Mouse (Mus musculus): Measurements from ENCODE around the gene Lrrk2.
"Not testable (repeated sequence)": the region's sequence is repeated elsewhere in the genome, so short reads cannot be mapped to it uniquely, and the experiment has no call there.

The Lrrk2 gene

DNA sequence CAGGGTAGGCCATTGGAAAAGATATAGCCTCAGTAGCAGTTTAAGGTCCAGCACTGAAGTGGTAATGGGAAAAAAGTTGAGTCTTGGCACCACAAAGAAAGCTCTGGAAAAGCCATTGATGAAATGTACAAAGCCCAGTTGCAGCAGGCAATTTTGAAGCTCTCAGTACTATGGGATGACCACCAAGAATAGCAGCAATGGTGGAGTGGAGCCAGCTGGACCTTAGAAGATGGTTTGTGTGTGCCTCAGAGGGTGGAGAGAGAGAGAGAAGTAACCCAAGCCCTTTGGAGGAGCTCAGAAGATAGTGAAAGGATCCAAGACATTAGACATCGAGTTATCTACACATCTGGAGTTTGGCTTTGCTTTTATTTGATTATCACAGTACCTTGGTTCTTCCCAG is 20.1 kb downstream of the Lrrk2 start:
- no peak for DNase-seq

DNA sequence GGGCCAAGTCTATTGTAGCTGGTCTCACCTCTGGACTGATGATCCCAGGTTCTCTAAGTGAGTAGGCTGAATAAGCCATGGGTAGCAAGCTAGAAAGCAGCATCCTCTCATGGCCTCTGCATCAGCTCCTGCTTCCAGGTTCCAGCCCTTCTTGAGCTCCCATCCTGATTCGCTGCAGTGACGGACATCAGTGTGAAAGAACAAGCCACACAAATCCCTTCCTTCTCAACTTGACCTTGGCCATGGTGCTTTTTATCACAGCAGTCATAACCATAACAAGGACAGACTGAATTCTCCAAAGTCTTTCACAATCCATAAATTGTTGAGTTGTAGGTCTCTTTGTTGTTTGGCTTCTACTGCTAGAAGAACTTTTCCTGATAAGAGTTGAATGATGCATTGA is 20.9 kb downstream of the Lrrk2 start:
- DNase-seq, result no peak

DNA sequence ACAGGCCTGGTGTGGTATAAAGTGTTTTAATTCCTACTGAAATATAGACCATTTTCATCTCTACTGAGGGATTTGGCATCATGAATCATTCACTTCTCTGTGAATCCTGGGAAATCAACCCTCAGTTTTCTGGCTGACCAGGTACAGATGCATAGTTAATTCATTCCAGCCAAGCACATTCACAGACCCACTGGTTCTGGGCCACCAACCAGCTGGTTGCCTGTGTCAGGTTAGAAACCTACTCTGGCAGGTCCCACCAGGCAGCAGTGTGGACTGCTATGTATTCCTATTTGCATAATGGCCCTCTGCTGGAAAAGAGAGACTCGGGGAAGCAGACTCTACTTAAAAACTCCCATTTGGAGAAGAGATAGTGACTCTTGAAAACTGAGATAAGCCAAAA is 27.9 kb downstream of the Lrrk2 start:
- no peak for DNase-seq

DNA sequence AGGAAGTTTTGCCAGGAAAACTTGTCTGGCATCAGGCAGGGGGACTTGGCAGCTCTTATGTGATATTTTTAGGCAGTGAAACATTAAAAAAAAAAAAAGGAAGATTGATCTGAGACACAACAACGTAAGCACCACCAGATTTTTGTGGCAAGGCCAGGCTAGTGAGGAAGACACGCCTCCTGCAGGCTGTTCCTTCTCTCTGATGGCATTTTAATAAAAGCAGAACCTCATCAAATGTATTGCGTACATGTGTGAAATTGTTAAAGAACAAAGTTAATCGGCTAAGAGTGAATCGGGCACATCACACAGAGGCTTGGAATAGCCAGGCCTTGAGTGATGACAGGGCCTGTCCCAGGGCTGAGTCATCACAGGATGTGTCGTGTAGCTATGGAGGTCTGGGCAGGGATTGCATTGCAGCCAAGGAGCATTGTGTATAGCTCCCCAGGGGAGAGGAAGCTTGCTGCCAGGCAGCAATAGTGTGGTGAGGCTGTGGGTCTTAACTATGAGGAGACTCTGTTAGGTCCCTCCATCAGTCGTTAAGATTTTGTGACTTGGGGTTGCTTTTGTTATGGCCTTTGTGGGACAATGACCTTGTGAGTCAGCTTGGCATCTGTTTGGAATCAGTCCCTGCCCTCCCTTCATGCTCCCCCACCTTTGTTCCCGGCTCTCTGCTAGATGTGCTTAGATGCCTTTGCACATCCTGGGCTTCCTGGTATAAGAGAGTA is 30.2 kb downstream of the Lrrk2 start:
- peak; percentile 45 for DNase-seq

DNA sequence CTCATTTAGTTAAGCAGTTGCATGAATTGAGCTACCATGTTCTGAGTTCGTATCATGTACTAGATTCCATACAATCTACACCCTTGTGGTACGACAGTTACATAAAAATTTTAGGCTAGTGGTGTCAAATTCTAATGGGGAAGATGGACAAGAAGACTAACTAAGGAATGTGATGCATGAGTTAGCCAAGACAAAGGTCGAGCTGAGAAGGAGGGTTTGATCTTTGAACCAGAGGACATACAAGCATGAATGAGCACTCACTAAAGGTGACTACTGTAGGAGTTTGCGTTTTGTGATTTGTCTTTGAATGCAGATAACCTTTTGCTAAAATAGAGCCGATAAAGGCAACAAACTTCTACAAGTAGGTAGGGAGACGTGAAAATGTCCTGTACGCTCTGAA is 31.1 kb downstream of the Lrrk2 start:
- DNase-seq, result no peak

DNA sequence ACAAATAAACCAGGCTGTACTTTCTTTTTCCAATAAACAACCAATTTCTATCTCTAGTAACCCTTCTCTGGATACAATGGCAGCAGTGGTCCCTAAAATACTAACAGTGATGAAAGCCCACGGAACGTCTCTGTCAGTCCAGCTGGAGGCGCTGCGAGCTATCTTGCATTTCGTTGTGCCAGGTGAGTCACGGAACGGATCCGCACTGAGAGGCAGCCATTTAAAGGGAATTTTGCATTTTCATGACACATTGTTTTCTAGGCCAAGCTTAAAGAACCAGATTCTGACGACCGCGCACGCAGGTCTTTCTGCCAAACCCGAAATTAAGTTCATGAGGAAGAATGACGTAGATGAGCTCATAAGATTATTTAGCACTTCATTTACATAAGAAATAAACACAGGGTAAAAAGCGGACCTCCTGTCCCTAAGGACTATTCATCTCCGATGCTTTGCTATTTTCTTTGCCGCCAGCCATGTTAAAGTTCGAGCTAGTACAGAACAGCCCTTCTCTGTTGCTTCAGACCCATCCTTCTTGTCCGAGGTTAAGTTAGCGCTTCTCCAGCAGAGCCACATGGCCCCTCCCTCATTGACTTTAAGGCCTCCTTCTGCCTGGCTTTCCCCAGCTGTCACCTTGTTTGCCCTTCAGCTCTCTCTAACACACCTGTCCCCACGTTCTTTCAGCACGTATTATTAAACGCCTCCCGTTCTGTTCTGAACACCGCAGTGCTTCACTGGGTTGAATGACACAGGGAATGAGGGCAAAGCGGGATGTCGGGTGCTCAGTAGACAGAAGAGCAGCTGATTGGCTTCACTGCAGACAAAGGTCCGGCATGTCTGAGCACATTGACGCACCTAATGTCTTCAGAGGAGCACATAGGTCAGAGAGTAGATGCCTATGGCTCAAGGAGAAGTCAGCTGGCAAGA is 36.5 kb downstream of the Lrrk2 start:
- no peak for DNase-seq

DNA sequence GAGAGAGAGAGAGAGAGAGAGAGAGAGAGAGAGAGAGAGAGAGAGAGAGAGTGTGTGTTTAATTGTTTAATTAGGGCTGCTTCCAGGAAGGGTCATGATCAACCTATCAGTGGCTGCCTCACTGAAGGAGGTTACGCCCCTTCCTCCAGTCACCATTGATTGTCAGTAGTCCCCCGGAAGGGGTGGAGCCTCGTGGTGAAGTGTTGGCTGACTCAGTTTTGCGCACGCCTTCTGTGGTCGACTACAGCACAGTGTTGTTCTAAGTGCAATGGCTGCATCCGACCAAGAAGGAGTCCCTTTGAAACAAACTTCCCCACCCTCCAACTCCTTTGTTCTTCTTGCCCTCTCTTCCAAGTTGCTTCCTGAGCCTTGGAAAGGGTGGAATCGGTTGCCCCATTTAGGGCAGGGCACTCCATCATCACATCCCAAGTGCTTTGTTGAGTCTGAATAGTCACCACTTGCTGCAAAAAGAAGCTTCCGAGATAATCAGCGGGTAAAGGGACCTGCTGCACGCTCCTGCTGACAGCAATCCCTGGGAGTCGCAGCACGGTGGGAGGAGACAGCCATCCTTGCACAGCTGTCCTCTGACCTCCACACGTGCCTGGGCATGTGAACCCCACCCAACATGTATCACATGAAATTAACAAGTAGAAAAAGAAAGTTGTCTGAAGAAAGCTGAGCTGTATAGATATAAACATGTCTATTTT is 62.4 kb downstream of the Lrrk2 start:
- no peak for DNase-seq

DNA sequence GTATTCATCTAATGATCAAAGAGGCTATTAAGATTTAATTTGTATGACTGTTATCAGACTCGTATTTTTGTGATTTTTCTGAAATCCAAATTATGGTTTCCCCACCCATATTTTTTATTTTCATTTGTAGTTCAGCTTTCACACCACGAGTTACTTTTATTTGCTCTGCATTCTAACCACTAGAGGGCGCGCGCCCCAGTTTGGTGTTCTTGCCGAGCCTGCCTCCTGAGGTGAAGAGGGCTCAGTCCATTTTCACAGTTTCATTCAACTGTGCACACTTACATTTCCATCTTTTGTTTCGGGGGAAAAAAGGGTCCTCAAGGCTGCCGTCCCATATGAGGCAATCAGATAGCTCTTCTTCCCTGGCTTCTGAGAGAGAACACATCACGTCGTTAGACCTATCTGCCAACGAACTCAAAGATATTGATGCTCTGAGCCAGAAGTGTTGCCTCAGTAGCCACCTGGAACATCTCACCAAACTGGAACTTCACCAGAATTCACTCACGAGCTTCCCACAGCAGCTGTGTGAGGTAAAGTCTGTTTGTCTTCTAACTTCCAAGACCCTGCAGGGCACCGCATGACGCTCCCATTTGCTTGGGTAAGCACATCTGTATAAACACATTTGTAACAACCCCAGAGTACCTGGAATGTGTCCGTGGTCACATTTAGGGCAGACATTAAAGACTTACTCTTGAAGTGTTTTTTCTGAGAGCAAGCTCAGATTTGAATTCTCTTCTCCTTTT is 64.0 kb downstream of the Lrrk2 start:
- peak; percentile 25 for DNase-seq

DNA sequence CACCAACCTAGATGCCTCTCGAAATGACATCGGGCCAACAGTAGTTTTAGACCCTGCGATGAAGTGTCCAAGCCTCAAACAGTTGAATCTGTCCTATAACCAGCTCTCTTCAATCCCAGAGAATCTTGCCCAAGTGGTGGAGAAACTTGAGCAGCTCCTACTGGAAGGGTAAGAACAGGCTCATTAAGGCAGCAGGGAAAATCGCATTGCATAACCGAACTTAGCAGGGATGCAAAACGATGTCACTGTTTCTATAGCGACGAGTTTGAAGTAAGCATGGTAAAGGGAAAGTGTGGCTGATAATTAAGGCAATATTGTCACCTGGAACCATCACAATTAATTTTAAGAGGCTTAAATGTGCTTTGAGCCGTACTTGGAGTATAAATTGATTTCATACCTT is 65.8 kb downstream of the Lrrk2 start:
- no peak for DNase-seq

DNA sequence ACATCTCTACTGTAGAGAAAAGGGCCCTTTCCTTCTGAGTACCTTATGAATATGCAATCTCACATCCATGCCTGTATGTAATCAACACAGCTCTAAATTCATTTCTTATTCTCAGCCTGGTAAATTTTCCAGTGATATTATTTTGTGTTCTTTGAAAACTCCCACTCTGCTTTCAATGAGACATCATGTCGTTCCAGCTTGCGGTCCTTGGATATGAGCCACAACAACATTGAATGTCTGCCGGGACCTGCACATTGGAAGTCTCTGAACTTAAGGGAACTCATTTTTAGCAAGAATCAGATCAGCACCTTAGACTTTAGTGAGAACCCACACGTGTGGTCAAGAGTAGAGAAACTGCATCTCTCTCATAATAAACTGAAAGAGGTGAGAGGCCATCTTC is 72.5 kb downstream of the Lrrk2 start:
- DNase-seq, result no peak

DNA sequence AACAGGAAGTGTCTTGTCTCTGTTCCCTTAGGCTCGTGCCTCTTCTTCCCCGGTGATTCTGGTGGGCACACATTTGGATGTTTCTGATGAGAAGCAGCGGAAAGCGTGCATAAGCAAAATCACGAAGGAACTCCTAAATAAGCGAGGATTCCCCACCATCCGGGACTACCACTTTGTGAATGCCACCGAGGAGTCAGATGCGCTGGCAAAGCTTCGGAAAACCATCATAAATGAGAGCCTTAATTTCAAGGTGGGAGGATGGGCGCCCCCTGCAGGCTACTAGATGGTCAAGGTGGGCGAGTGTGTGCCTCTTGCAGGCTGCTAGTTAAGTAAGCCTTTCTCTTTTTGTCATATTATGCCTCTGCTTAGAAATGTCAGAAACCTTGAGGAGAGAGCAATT is 79.1 kb downstream of the Lrrk2 start:
- DNase-seq, result peak; percentile 28

DNA sequence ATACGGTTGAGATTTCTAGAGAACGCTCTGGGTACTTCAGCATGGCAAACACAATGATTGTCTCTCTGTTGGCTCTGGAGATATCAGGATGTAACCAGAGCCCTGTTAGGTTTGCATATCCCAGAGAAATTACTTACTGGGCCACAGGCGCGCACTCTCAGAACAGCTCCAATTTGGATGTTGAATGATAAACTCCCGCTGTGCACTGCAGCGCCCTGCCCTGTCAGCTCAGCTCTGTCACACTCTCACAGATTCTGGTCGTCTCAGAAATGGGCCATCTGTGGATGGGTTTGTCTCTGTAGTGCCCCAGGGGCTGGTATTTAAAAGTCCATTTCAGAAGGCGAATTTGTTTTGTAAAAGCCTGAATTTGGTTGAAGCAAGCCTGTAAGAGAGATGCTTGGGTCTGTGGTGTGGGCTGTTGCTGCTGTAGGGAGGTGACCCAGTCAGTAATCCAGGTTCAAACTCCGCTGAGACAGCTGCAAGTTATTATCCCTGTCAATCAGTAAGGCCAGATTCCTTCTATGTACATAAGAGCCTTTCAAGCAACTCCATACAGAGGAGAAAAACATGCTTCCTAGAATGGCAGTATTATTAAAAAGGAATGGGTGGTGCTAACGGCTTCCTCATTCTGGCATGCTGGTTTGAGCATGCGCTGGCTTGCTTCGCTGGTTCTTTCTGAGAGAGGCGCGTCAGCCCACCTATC is 80.6 kb downstream of the Lrrk2 start:
- DNase-seq, result no peak

DNA sequence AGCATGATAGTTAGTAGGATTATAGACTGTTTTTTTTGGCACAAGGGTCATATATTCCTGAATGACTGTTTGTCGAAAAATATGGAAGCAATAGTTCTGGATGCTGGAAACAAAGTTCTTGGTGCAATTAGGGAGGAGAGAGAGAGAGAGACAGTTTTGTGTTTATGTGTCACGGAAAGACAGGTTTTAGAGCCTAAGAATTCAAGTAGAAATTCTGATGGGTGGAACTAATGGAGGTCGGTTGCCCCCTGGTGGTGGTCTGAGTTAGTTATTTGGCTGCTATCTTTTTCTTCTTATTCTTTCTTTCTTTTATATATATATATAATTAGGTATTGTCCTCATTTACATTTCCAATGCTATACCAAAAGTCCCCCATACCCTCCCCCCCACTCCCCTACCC is 81.6 kb downstream of the Lrrk2 start:
- DNase-seq, result peak; percentile 42

DNA sequence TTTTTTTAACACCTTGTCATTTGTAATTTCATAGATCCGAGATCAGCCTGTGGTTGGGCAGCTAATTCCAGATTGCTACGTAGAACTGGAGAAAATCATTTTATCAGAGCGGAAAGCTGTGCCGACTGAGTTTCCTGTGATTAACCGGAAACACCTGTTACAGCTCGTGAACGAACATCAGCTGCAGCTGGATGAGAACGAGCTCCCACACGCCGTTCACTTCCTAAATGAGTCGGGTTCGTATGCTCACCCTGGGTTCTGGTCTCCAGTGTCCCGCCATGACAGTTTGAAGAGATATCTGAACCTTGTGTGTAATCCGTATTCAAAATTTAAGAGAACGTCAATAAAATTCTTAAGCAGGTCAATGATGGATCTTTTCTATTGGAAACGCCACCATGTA is 82.8 kb downstream of the Lrrk2 start:
- DNase-seq, result no peak

DNA sequence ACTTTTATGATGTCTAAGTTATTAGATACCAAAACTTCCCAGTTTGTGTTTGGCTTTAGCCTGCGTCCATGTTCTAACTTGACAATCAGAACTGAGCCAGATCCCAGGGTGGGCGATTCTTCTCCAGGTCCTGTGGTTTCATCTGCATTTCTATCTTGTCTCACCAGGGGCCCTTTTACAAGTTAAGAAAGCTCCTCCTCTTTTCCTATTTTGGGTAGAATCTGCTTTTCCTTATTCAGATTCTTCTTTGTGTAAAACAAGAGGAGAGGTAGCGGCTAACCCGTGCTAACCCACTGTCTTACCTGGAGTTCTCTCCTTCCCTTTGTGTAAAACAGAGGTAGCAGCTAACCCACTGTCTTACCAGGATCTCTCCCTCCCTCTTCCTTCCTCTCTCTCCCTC is 99.1 kb downstream of the Lrrk2 start:
- DNase-seq, result no peak

DNA sequence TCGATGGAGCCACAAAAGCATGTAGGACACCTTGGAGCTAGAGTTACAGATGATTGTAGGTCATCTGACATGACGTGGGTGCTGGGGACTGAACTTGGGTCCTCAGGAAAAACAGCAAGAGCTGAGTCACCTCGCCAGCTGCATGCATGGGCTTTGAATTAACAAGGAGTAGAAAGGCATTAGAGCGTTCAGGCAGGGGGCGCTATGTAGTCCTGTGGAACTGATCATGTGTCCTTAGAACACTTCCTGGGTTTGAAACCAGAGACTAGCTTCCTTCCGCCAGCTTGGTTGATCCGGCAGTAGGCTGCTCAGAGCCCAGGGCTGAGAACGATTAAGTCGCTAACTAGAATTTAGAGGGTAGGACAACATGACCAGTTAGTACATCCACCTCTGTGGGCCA is 106.2 kb downstream of the Lrrk2 start:
- no peak for DNase-seq

DNA sequence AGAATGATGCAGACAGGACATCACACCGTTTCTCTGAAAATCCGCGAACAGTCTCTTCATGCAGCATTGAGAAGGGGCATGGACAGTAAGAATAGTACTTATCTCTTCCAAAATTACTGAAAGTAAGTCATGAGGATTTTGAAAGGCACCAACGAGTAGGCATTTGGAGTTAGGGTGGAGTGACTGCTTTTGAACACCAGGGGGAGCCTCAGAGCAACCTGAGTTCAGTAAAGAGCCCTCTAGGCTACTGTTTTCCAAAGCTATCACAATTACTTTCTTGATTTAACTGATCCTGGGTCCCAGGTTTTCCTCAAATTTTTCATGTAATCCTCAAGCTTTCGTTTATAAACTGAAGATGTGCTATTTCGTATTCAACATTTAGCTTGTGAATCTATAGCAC is 108.2 kb downstream of the Lrrk2 start:
- DNase-seq, result peak; percentile 16

DNA sequence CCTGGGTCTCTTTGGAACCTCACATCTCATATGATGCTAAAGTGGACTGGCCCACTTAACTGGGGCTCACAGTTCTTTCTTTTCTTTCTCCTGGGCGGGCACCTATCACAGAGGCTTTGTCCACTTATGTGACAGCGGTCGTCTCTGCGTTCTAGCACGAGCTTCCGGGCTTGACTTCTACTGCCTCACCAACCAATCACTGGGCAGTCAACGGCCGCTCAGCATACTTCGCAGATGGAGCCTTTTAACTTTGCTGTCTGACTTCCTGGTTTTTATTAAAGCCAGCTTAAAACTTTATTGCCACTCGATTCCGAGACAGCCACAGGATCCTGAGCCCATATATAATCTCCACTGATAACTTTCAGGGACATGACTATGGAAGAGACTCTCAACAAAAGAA is 115.4 kb downstream of the Lrrk2 start:
- DNase-seq, result no peak

DNA sequence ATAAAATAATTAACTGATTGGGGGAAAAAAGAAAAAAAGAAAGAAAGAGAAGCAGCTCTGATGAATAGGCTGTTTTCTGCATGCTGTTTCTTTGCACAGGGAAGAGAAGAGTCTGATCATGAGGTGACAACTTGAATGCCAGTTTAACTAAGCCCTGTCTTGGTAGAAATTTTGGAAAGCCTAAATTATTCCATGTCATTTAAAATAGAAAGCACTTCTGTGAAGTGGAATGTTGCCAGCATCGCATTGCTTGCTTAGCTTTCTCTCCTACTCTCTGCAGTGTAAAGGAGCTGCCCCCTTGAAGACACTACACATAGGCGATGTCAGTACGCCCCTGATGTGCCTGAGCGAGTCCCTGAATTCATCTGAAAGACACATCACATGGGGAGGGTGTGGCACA is 133.5 kb downstream of the Lrrk2 start:
- no peak for DNase-seq

DNA sequence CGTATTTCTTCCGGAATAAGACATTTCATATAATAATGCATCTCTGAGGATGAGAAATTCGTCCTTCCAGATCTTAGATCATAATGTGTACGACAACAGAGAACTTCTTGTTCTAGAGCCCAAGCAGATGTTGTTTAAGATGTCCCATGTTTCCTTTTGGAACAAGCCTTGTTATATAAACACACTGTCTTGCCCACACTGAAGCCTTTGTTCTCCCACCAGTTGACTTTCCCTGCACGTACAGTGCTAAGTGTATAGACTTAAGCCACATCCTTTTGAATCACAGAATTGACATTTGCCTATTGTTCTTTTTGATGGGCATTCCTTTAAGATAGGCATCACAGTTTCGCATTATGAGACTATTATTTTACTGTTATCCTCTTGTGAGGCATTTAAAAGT is 162.3 kb downstream of the Lrrk2 start:
- no peak for DNase-seq

DNA sequence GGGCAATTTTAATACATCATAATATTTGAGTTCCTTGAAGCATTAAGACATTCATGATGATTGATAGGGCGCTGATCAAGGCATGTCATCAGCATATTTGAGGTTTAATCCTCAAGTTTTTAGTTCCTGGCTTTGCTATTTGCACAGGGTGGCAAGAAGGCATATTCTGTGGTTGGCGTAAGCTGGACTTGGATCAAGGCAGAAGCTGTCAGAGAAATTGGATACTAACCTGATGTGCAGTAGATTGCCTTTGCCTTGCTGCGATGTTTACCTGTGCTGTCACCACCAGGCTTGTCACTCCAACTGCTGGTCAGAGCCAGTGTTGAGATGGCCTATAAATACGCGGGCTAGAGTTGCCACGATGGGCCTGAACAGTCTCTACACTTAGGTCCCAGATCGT is 165.0 kb downstream of the Lrrk2 start, which contains the start of gene Smgc:
Smgc (plus strand) TSS at position 301 of the 400 bp plus-strand sequence.
- no peak for DNase-seq

DNA sequence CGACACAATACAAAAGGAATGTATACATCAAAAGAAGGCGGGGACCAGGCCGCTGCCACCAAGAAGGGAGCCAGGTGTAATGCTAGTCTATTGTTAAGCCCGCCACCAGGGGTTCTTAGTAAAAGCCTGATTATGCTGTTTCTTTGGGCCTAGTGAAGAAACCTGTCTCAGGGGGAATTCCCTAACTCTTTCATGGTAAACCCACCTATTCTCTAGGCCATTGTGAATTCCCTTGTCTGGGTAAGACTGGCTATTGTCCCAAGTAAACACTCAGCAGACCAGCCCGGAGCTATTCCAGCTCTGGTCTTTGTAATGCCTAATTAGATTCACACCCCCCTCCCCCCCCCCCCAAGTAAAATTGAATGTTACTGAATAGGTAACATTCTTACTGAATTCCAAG is 191.2 kb downstream of the Lrrk2 start:
- DNase-seq, result not testable (repeated sequence)

Measured in cerebellum, adult 11 months (tissue).